Mouse (Mus musculus) stomach, postnatal 0 days (tissue): ENCODE measurements around the gene Fmo6. TPM values are rescaled to one million over a fixed set of nuclear protein-coding genes. Genes with fewer than 3 reads are reported as not detected.

Experiments
- ATAC-seq: fragments of 200-750 bp; cut with Nextera tagmentation; 2 replicates; pipeline ENCODE4 v1.8.0; 2017; ENCODE audit not compliant: low FRiP score, low TSS enrichment
- DNase-seq: peaks from one replicate; pipeline ENCODE4 v3.0.0-alpha.2; 2016; ENCODE audit warnings: low spot score
- H3K27ac ChIP-seq: fragments of 300-500 bp; sonication (generic); replicated peaks from 2 replicates; pipeline ENCODE4 v1.5.1; 2014; ENCODE audit warnings: mild to moderate bottlenecking, control low read depth
- H3K27me3 ChIP-seq: fragments of 300-500 bp; sonication (generic); 2 replicates; pipeline ENCODE4 v1.6.1; 2014; ENCODE audit warnings: low read length; ENCODE audit not compliant: control insufficient read depth, insufficient read depth
- H3K36me3 ChIP-seq: fragments of 300-500 bp; sonication (generic); 2 replicates; pipeline ENCODE4 v1.6.1; 2014; ENCODE audit warnings: low read length, mixed read lengths; ENCODE audit not compliant: control insufficient read depth, insufficient read depth
- H3K4me1 ChIP-seq: fragments of 300-500 bp; sonication (generic); replicated peaks from 2 replicates; pipeline ENCODE4 v1.6.1; 2014; ENCODE audit warnings: antibody characterized with exemption; ENCODE audit not compliant: control insufficient read depth, insufficient read depth
- H3K4me2 ChIP-seq: fragments of 300-500 bp; sonication (generic); replicated peaks from 2 replicates; pipeline ENCODE4 v1.6.1; 2014; ENCODE audit warnings: low read depth, mild to moderate bottlenecking, control low read depth, moderate library complexity
- H3K4me3 ChIP-seq: fragments of 300-500 bp; sonication (generic); 2 replicates; pipeline ENCODE4 v1.5.1; 2014; ENCODE audit warnings: low read depth, low read length, control low read depth
- H3K9ac ChIP-seq: fragments of 300-500 bp; sonication (generic); 2 replicates; pipeline ENCODE4 v1.6.1; 2014; ENCODE audit warnings: mild to moderate bottlenecking, low read length, control low read depth, mixed read lengths
- H3K9me3 ChIP-seq: fragments of 300-500 bp; sonication (generic); 2 replicates; pipeline ENCODE4 v1.6.1; 2016; ENCODE audit warnings: low read length; ENCODE audit not compliant: control insufficient read depth
- CTCF ChIP-seq: IDR thresholded peaks from 2 replicates; pipeline ENCODE4 v1.5.1; 2016; ENCODE audit warnings: antibody characterized with exemption, low read depth, mild to moderate bottlenecking, moderate library complexity
- EP300 ChIP-seq: optimal IDR thresholded peaks from 2 replicates; pipeline ENCODE3; 2016; ENCODE audit warnings: antibody characterized with exemption
- WGBS: fragments of 180-500 bp; shearing (Covaris S2); extraction: QIAGEN DNeasy Blood & Tissue Kit; methylation state at CpG from one replicate; pipeline ENCODE4 v1.1.7; 2014; 5-methylcytosine and 5-hydroxymethylcytosine counted together
- polyA plus RNA-seq: library from polyadenylated mRNA; unstranded; fragments of >200 nt; fragmentation: Nextera tagmentation; extraction: Ambion mirVana; gene quantifications from 2 replicates; pipeline ENCODE4 v1.2.1, GENCODE M21; 2015

Gene Fmo6
- polyA plus RNA-seq, 1 experiment from 2014 or later = 0.08 TPM

DNA sequence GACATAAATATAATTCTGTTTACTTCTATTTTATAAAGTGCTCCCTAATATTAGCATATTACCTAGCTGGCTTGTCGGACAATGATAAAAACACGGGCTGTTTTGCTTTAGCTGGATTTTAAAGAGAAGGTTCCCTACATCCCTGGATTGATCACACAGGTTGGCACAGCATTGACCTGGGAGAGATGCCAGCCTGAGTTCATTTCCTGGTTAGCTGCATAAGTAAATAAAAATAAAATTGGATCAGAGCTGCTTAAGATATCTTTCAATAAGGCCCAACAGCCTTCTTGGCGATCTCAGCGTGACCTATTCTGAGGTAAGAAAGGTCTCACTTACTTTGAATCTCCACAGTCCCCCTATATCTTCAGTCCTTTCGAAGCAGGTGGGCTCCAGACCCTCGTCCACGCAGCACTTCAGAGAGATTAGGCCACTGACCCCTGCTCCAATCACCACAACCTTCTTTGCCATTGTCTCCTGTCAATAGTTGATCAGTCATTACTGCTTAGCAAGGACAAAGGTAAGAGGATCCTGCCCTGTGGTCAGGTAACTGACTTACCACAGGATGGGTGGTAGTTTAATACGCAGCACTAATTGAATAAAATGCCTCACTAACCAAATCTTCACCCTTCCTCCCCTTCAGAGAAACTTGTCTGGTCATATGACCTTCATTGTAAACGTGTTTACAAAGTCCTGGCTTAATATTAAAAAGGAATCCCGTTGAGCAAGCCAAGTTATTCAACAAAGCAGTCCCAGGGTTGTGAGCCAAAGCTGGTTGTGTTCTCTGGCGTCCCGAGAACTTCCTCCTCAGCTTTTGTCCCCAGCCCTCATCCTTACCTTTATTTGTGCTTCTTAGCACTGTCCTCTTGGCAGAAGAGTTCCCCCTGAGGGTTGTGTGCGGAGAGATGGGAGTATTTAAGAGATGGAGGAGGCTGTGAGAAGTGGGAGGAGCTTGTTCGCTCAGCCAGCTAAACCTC lies 39.2 kb downstream of the Fmo6 start, which contains the start of gene Fmo2:
Gene Fmo2 (minus strand): TSS at position 889 of the 974 bp plus-strand sequence.
- Histone ChIP-seq H3K9ac (no peak within 1 kb of the TSS), H3K4me3 (no peak within 1 kb of the TSS), H3K9me3 (no peaks in the 10 kb centered on the region), H3K4me1 (no peaks in the 10 kb centered on the region), H3K27ac (no peak within 1 kb of the TSS), H3K36me3 (no peaks in the 10 kb centered on the region), H3K27me3 (no peaks in the 10 kb centered on the region), H3K4me2 (peak within 1 kb of the TSS; percentile 8; the same call in 1 of the 2 replicates)
- DNase-seq (peak; percentile 26), ATAC-seq (peak; percentile 42; the same call in 1 of the 2 replicates)
- WGBS = 48% methylated on average over 14 of the region's 14 CpGs
- TF ChIP-seq CTCF = no peak
- TF ChIP-seq EP300 = no peak

DNA sequence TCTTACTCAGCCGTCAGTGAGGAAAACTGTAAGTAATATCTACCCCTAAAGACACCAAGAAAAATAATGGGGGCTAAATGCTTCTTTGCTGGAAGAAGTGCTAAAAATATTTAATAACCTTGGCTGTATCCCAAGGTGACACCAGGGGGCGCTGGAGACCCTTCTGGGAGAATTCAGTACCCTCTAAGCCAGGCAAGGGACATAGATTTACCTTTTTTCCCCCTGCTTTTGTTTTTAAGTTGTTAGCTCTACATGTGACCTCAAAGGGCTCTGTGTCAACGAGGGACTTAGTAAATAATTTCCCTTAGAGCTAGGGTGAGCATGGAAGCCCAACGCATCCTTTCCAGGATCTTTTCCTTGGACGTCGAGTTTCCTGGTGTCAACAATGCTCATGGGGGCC lies 41.4 kb downstream of the Fmo6 start:
- no peak for ATAC-seq
- no peaks in the 10 kb centered on the region for H3K9me3 ChIP-seq
- peak; percentile 89 for TF ChIP-seq CTCF
- TF ChIP-seq EP300 = no peak
- H3K9ac ChIP-seq = no peak overlapping the region
- no peak overlapping the region for H3K27ac ChIP-seq
- WGBS = 32% methylated on average over 6 of the region's 6 CpGs
- H3K4me1 ChIP-seq = no peaks in the 10 kb centered on the region
- peak; percentile 71 for DNase-seq
- H3K4me2 ChIP-seq = no peak overlapping the region
- no peaks in the 10 kb centered on the region for H3K36me3 ChIP-seq
- no peaks in the 10 kb centered on the region for H3K27me3 ChIP-seq
- no peak overlapping the region for H3K4me3 ChIP-seq

DNA sequence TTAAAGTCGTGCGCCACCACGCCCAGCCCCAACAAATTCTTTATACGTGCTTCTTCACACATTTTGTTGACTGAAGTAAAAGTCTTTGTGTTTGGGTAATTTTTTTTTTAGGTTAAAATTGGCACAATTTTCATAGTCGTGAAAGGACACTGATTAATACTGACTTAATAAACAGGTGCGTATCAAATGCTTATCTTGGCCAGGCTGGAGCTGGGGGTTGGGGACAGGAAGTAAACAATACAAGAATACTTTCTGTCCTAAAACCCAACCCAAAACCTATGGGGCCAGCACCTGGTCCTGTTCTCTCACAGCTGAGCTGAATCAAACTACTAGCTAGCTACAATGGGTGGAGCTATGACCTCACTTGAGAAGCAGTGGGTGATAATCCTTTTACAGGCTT lies 44.3 kb downstream of the Fmo6 start:
- H3K4me1 ChIP-seq = no peaks in the 10 kb centered on the region
- no peak for TF ChIP-seq EP300
- no peak for TF ChIP-seq CTCF
- H3K4me3 ChIP-seq = no peak overlapping the region
- no peak overlapping the region; the same call in 1 of the 2 replicates for H3K27ac ChIP-seq
- no peak overlapping the region for H3K4me2 ChIP-seq
- no peaks in the 10 kb centered on the region for H3K27me3 ChIP-seq
- no peaks in the 10 kb centered on the region for H3K9me3 ChIP-seq
- WGBS = 77% methylated on average over 6 of the region's 6 CpGs
- no peak for DNase-seq
- H3K9ac ChIP-seq = no peak overlapping the region
- no peak for ATAC-seq
- no peaks in the 10 kb centered on the region for H3K36me3 ChIP-seq

DNA sequence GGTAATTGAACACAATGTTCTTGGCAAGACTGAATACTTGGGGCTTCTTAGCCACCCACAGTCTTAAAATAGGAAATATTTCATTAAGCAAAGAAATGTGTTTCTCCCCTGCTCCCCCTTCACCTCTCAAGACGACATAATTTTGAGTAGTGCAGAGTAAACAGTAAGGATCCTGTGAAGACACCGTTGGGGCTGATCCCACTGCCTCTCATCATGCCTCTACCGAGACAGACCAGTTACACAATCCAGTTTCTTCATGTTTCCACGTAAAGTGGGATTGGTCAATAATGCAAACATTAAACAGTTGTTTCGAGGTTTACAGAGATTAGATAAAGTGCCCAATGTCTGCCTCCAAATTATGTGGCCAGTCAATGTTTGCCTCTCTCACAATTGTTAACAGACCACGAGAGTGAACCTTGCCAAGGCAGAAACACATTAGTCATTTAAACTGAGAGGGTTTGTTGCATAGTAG lies 45.3 kb downstream of the Fmo6 start:
- ATAC-seq (peak; percentile 86), DNase-seq (no peak)
- Histone ChIP-seq H3K4me1 (no peaks in the 10 kb centered on the region), H3K4me2 (no peak overlapping the region), H3K9ac (no peak overlapping the region), H3K27me3 (no peaks in the 10 kb centered on the region), H3K4me3 (no peak overlapping the region), H3K9me3 (no peaks in the 10 kb centered on the region), H3K36me3 (no peaks in the 10 kb centered on the region), H3K27ac (no peak overlapping the region)
- 8% methylated on average over 6 of the region's 6 CpGs for WGBS
- no peak for TF ChIP-seq EP300
- no peak for TF ChIP-seq CTCF

DNA sequence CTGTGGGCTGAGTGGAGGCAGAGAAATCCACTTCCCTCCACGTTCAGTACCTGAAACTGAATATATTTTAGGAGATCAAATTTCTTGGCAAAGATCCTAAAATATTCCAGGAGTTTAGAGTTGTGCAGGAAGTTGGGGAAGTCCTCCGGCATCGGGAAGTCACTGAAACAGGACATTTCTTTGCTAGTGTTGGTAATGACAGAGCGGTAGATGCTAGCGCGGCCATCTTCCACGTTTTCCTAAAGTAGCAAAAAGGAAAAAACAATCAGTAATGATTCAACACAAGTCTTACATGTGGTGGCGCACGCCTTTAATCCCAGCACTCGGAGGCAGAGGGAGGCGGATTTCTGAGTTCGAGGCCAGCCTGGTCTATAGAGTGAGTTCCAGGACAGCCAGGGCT lies 48.7 kb downstream of the Fmo6 start:
- ATAC-seq = no peak
- Histone ChIP-seq H3K4me3 (no peak overlapping the region), H3K36me3 (no peaks in the 10 kb centered on the region), H3K4me2 (no peak overlapping the region), H3K9me3 (no peaks in the 10 kb centered on the region), H3K4me1 (no peaks in the 10 kb centered on the region), H3K27me3 (no peaks in the 10 kb centered on the region), H3K27ac (no peak overlapping the region), H3K9ac (no peak overlapping the region)
- TF ChIP-seq CTCF (no peak), EP300 (no peak)
- WGBS = 77% methylated on average over 12 of the region's 12 CpGs
- no peak for DNase-seq

DNA sequence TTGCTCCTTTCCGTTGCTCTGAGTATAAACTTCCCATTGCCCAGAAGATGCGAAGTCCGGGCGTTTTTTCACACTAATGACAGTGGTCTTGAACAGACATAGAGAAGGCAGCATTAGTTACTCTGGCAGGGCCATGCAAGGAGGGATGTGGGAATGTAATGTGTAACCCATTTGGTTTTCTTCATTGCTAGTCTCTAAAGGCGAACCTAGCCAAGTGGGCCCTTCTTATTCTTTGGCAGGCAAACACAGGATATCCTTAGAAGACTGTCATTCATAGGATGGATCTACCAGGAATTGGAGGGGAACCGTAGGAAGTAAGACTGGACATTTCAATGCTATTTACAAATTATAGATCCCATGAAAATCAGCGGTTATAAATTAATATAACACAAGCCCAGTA lies 49.7 kb downstream of the Fmo6 start:
- ATAC-seq = no peak
- no peaks in the 10 kb centered on the region for H3K27me3 ChIP-seq
- 84% methylated on average over 7 of the region's 7 CpGs for WGBS
- no peaks in the 10 kb centered on the region for H3K9me3 ChIP-seq
- H3K4me3 ChIP-seq = no peak overlapping the region
- no peaks in the 10 kb centered on the region for H3K36me3 ChIP-seq
- H3K4me1 ChIP-seq = no peaks in the 10 kb centered on the region
- DNase-seq = no peak
- no peak overlapping the region for H3K9ac ChIP-seq
- no peak overlapping the region for H3K4me2 ChIP-seq
- no peak for TF ChIP-seq CTCF
- TF ChIP-seq EP300 = no peak
- H3K27ac ChIP-seq = no peak overlapping the region
